Mouse (Mus musculus) limb, embryonic 14.5 days (tissue): ENCODE measurements around the gene Slc22a18. TPM values are rescaled to one million over a fixed set of nuclear protein-coding genes. Genes with fewer than 3 reads are reported as not detected.

Experiments used
- ATAC-seq: fragments of 200-750 bp; cut with Nextera tagmentation; 2 replicates; pipeline ENCODE4 v1.8.0; 2017; ENCODE audit warnings: low read depth, moderate number of reproducible peaks, moderate TSS enrichment; ENCODE audit not compliant: low FRiP score
- DNase-seq: peaks from one replicate; pipeline ENCODE4 v3.0.0-alpha.2; 2015; ENCODE audit warnings: low spot score
- H3K27ac ChIP-seq: fragments of 300-500 bp; sonication (generic); replicated peaks from 2 replicates; pipeline ENCODE4 v1.5.1; 2014; ENCODE audit warnings: low read depth, mild to moderate bottlenecking, low read length, moderate library complexity, mixed read lengths
- H3K27me3 ChIP-seq: fragments of 300-500 bp; sonication (generic); 2 replicates; pipeline ENCODE4 v1.6.1; 2014; ENCODE audit warnings: low read length, mixed read lengths; ENCODE audit not compliant: control insufficient read depth, insufficient read depth
- H3K36me3 ChIP-seq: fragments of 300-500 bp; sonication (generic); 2 replicates; pipeline ENCODE4 v1.6.1; 2014; ENCODE audit warnings: mild to moderate bottlenecking, low read length, moderate library complexity, mixed read lengths; ENCODE audit not compliant: control insufficient read depth, insufficient read depth
- H3K4me1 ChIP-seq: fragments of 300-500 bp; sonication (generic); 2 replicates; pipeline ENCODE4 v1.6.1; 2014; ENCODE audit warnings: antibody characterized with exemption, low read length, mixed read lengths; ENCODE audit not compliant: control insufficient read depth, insufficient read depth
- H3K4me2 ChIP-seq: fragments of 300-500 bp; sonication (generic); replicated peaks from 2 replicates; pipeline ENCODE4 v1.6.1; 2014; ENCODE audit warnings: low read depth, mild to moderate bottlenecking, low read length, moderate library complexity; ENCODE audit not compliant: severe bottlenecking
- H3K4me3 ChIP-seq: fragments of 300-500 bp; sonication (generic); replicated peaks from 2 replicates; pipeline ENCODE4 v1.5.1; 2014; ENCODE audit warnings: low read length
- H3K9ac ChIP-seq: fragments of 300-500 bp; sonication (generic); 2 replicates; pipeline ENCODE4 v1.6.1; 2014; ENCODE audit warnings: mild to moderate bottlenecking, low read depth, low read length, moderate library complexity; ENCODE audit not compliant: severe bottlenecking
- H3K9me3 ChIP-seq: fragments of 300-500 bp; sonication (generic); 2 replicates; pipeline ENCODE4 v1.6.1; 2016; ENCODE audit warnings: low read length; ENCODE audit not compliant: control insufficient read depth
- POLR2A ChIP-seq: fragments of 200-500 bp; IDR thresholded peaks from 2 replicates; pipeline ENCODE4 v1.8.0; 2012; ENCODE audit warnings: inconsistent platforms, mild to moderate bottlenecking, moderate library complexity, borderline replicate concordance; ENCODE audit not compliant: insufficient read depth, insufficient read length; ENCODE audit errors: extremely low read depth
- WGBS: fragments of 180-500 bp; shearing (Covaris S2); extraction: QIAGEN DNeasy Blood & Tissue Kit; methylation state at CpG from one replicate; pipeline ENCODE4 v1.1.7; 2014; 5-methylcytosine and 5-hydroxymethylcytosine counted together
- polyA plus RNA-seq, 2 experiments: library from polyadenylated mRNA; depleted of rRNA in 1 of 2; stranded (reverse) in 1 of 2; unstranded in 1 of 2; fragments of >200 nt; fragmentation: Nextera tagmentation in 1 of 2; extraction: Ambion mirVana in 1 of 2; gene quantifications; 2 replicates each; pipeline versions ENCODE4 v1.2.1 to v1.2.3; 2012 to 2014

The Slc22a18 gene
- polyA plus RNA-seq (2012; rRNA removed) (3.3 and 5.3 TPM in 2 replicates), polyA plus RNA-seq (2014; fragmentation: Nextera tagmentation; extraction: Ambion mirVana) (2.3 and 2.6 TPM in 2 replicates)

GRCm38 (mm10) chr7:143473347-143474101, at the start of gene Slc22a18:
TSS of gene Slc22a18 (plus strand) at chr7:143473736.
- Histone ChIP-seq H3K36me3 (no peaks in the 10 kb centered on the region), H3K4me2 (peak within 1 kb of the TSS; percentile 17), H3K4me1 (no peaks in the 10 kb centered on the region), H3K9me3 (no peaks in the 10 kb centered on the region), H3K27me3 (no peaks in the 10 kb centered on the region), H3K4me3 (no peak within 1 kb of the TSS; the same call in 1 of the 2 replicates), H3K27ac (no peak within 1 kb of the TSS), H3K9ac (no peak within 1 kb of the TSS)
- TF ChIP-seq POLR2A: no peak
- DNase-seq (peak; percentile 30), ATAC-seq (no peak)
- WGBS: 20% methylated on average over 4 of the region's 4 CpGs

DNA sequence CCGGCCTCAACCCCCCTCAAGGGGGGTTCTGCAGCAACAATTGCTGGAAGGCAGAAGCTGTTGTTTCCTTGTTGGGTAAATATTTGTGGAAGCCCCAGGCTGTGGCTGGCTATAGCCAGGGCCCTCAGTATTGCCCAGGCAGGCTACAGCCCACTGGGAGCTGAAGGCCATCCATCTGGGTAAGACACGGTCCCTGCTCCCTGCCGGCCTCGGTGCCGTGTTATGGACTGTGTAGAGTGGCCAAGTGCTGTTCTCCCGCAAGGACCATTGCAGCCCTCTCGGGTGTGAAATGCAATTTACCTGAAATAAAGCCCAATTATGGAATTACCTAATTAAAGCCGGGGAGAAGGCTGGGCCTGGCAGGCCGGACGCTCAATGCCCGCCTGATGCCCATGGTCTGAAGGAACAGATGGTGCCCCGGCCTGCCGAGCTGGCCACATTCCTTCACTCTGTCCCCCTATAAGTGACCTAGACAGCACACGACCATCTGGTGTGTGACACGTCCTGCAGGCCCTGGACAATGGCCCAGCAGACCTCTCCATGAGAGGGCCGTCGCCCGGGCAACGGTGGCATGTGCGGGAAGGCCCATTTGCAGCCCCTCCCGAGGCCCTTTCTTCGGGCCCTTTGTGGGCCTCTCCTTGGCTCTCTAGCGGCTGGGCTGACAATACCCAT, 45.3 kb upstream of the Slc22a18 start:
- WGBS: 69% methylated on average over 23 of the region's 23 CpGs
- H3K9me3 ChIP-seq: no peaks in the 10 kb centered on the region
- no peak for TF ChIP-seq POLR2A
- H3K27ac ChIP-seq: no peak overlapping the region
- H3K4me1 ChIP-seq: no peaks in the 10 kb centered on the region
- H3K27me3 ChIP-seq: no peaks in the 10 kb centered on the region
- no peak overlapping the region for H3K9ac ChIP-seq
- H3K36me3 ChIP-seq: no peaks in the 10 kb centered on the region
- no peak for ATAC-seq
- no peak for DNase-seq
- H3K4me3 ChIP-seq: no peak overlapping the region
- H3K4me2 ChIP-seq: no peak overlapping the region

- H3K36me3 ChIP-seq: no peaks in the 10 kb centered on the region
- H3K9ac ChIP-seq: no peak overlapping the region
- DNase-seq (no peak), ATAC-seq (no peak)
- 78% methylated on average over 2 of the region's 2 CpGs for WGBS
- no peaks in the 10 kb centered on the region for H3K27me3 ChIP-seq
- H3K4me2 ChIP-seq: no peak overlapping the region
- TF ChIP-seq POLR2A: no peak
- H3K9me3 ChIP-seq: no peaks in the 10 kb centered on the region
- H3K27ac ChIP-seq: no peak overlapping the region
- no peaks in the 10 kb centered on the region for H3K4me1 ChIP-seq
- no peak overlapping the region for H3K4me3 ChIP-seq
Observed at GRCm38 (mm10) chr7:143428814-143429499, 44.6 kb upstream of the Slc22a18 start.

DNA sequence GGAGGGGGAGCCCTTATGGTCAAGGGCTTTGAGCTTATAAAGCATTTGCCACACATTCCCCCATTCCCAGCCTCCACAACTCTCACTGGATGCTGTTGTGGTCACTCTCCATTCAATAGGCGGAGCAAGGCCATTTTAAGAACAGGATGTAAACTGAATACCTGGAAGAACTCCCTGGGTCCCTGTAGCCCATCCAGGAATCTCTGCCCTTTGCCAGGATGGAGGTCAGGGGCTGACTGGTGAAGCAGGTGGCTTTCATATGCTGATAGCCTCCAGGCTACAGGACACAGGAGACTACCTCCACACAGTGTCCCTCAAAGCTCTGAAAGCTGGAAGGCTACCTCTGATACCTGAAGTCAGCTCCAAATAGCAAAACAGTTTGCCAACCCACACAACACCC, 40.9 kb upstream of the Slc22a18 start:
- WGBS: 83% methylated on average over 1 of the region's 1 CpGs
- no peak for ATAC-seq
- DNase-seq: no peak

GRCm38 (mm10) chr7:143433331-143433730, 40.2 kb upstream of the Slc22a18 start:
- TF ChIP-seq POLR2A: no peak
- Histone ChIP-seq H3K27me3 (no peaks in the 10 kb centered on the region), H3K9ac (no peak overlapping the region), H3K4me3 (no peak overlapping the region), H3K4me1 (peaks cover 6% of the 10 kb centered on the region), H3K9me3 (no peaks in the 10 kb centered on the region), H3K27ac (no peak overlapping the region), H3K36me3 (no peaks in the 10 kb centered on the region), H3K4me2 (no peak overlapping the region)
- no peak for DNase-seq
- no peak for ATAC-seq
- 46% methylated on average over 7 of the region's 7 CpGs for WGBS

More for the DNA sequence above, 40.9 kb upstream of the Slc22a18 start:
- H3K27ac ChIP-seq: no peak overlapping the region
- H3K4me1 ChIP-seq: peaks cover 3% of the 10 kb centered on the region; the same call in 1 of the 2 replicates
- H3K36me3 ChIP-seq: no peaks in the 10 kb centered on the region
- H3K27me3 ChIP-seq: no peaks in the 10 kb centered on the region
- H3K4me3 ChIP-seq: no peak overlapping the region
- TF ChIP-seq POLR2A: no peak
- no peak overlapping the region for H3K9ac ChIP-seq
- no peak overlapping the region for H3K4me2 ChIP-seq
- H3K9me3 ChIP-seq: no peaks in the 10 kb centered on the region
